27 mouse cellular contexts compared by ENCODE assay signal in genomic region chr15:33862224-33862752, GRCm38 (mm10).
DNase-seq lines count a peak whose midpoint lies in the region; ATAC-seq and TF ChIP-seq lines count a peak whose summit lies in the region.
"Had no signal": no experiment of that assay in that cellular context is flagged by ENCODE, and none has a peak within 500 bp of the region (broad histone marks: within the 10 kb centered on the region; RNA-seq: fewer than 3 reads in every experiment).

No protein-coding gene starts in this region.

- no peak overlapping the region for H3K4me2 ChIP-seq in kidney, postnatal 0 days (ENCODE audit: low read length)
- no peak overlapping the region for H3K4me2 ChIP-seq in heart, embryonic 13.5 days
- H3K4me2 ChIP-seq in heart, embryonic 15.5 days, result no peak overlapping the region
- H3K4me2 ChIP-seq: forebrain, embryonic 13.5 days; hindbrain, embryonic 13.5 days; limb, embryonic 13.5 days; liver, embryonic 11.5 days; midbrain, embryonic 13.5 days; neural tube, embryonic 13.5 days had no signal

- H3K27ac ChIP-seq in kidney, postnatal 0 days, result no peak overlapping the region
- H3K27ac ChIP-seq in kidney, adult 2 months (ENCODE audit: insufficient read depth, low read depth, low read length), result no peak overlapping the region
- peak overlapping the region; percentile 49 for H3K27ac ChIP-seq in heart, embryonic 13.5 days (replicated peaks)
- H3K27ac ChIP-seq in heart, embryonic 15.5 days, result peak overlapping the region; percentile 16; the same call in 1 of the 2 replicates
- H3K27ac ChIP-seq: forebrain, embryonic 13.5 days; hindbrain, embryonic 13.5 days; layer of hippocampus, adult 2 months; limb, embryonic 13.5 days; macrophage; midbrain, embryonic 13.5 days; neural tube, embryonic 13.5 days; stomach, postnatal 0 days had no signal

- WGBS in kidney, postnatal 0 days, result 57% methylated on average over 3 of the region's 3 CpGs
- 64% methylated on average over 3 of the region's 3 CpGs for WGBS in kidney, adult 2 months
- 42% methylated on average over 3 of the region's 3 CpGs for WGBS in heart, embryonic 13.5 days
- WGBS in heart, embryonic 15.5 days, result 46% methylated on average over 3 of the region's 3 CpGs

- no peaks in the 10 kb centered on the region for H3K9me3 ChIP-seq in kidney, postnatal 0 days (replicated peaks; ENCODE audit: low read length)
- H3K9me3 ChIP-seq in heart, embryonic 13.5 days, result peaks cover 4% of the 10 kb centered on the region; the same call in 1 of the 2 replicates
- no peaks in the 10 kb centered on the region for H3K9me3 ChIP-seq in heart, embryonic 15.5 days (replicated peaks)
- H3K9me3 ChIP-seq: forebrain, embryonic 13.5 days; hindbrain, embryonic 13.5 days; limb, embryonic 13.5 days; midbrain, embryonic 13.5 days; neural tube, embryonic 13.5 days had no signal

- DNase-seq in heart, adult 8-10 months (ENCODE audit: low spot score), result peak; percentile 2
- no peak for DNase-seq in heart, postnatal 36 days
- peak; percentile 51 for DNase-seq in kidney, postnatal 0 days (ENCODE audit: low spot score)
- no peak for DNase-seq in kidney, adult 2 months
- DNase-seq in gastrocnemius, postnatal 14 days, result no peak
- DNase-seq: adrenal gland, postnatal 25 days; cerebellum, adult 11-12 months; cerebellum, postnatal 10 days; gastrocnemius, postnatal 10 days; kidney, adult 9 months; kidney, postnatal 36 days; right cerebral cortex, postnatal 4 days; thymus, adult 18-20 months; thymus, postnatal 25 days had no signal

- no peak for ATAC-seq in kidney, postnatal 0 days (replicated peaks; ENCODE audit: low FRiP score, low read depth)
- ATAC-seq in heart, embryonic 13.5 days (ENCODE audit: extremely low read depth, insufficient number of reproducible peaks, low FRiP score, low TSS enrichment), result peak; percentile 19; the same call in 1 of the 2 replicates
- peak; percentile 62 for ATAC-seq in heart, embryonic 15.5 days (replicated peaks; ENCODE audit: insufficient number of reproducible peaks, insufficient read depth, low FRiP score, low read depth)
- ATAC-seq: CD4-positive, CD25-positive, alpha-beta regulatory T cell, adult 4 months; forebrain, embryonic 13.5 days; intestine, embryonic 16.5 days; midbrain, embryonic 13.5 days had no signal

- intact Hi-C loops in heart, postnatal 36 days (cut with DNase I), result no loop called here
- intact Hi-C loops in gastrocnemius, postnatal 14 days (cut with DNase I; ENCODE audit: low total_unique reads), result no loop called here

- no peaks in the 10 kb centered on the region for H3K36me3 ChIP-seq in kidney, postnatal 0 days (ENCODE audit: insufficient read depth, low read length)
- no peaks in the 10 kb centered on the region for H3K36me3 ChIP-seq in kidney, adult 2 months (ENCODE audit: control insufficient read depth, insufficient read depth, low read length)
- H3K36me3 ChIP-seq in heart, embryonic 13.5 days, result no peaks in the 10 kb centered on the region
- H3K36me3 ChIP-seq in heart, embryonic 15.5 days, result no peaks in the 10 kb centered on the region
- H3K36me3 ChIP-seq: hindbrain, embryonic 13.5 days; limb, embryonic 13.5 days; midbrain, embryonic 13.5 days; neural tube, embryonic 13.5 days had no signal

- TF ChIP-seq CTCF in kidney, postnatal 0 days (IDR thresholded peaks at IDR 0.05; ENCODE audit: low read depth), result no peak
- TF ChIP-seq CTCF in kidney, adult 2 months (conservative IDR thresholded peaks at IDR 0.05; ENCODE audit: insufficient read depth, insufficient read length, low read depth, low read length), result no peak

- H3K4me3 ChIP-seq in kidney, postnatal 0 days (replicated peaks; ENCODE audit: low read depth, low read length), result no peak overlapping the region
- H3K4me3 ChIP-seq in kidney, adult 2 months (ENCODE audit: insufficient read depth, low read depth, low read length), result no peak overlapping the region
- no peak overlapping the region for H3K4me3 ChIP-seq in heart, embryonic 13.5 days
- H3K4me3 ChIP-seq in heart, embryonic 15.5 days, result no peak overlapping the region
- H3K4me3 ChIP-seq: forebrain, embryonic 13.5 days; hindbrain, embryonic 13.5 days; layer of hippocampus, adult 2 months; limb, embryonic 13.5 days; midbrain, embryonic 13.5 days; neural tube, embryonic 13.5 days had no signal

- TF ChIP-seq POLR2A in kidney, adult 2 months (IDR thresholded peaks at IDR 0.05; ENCODE audit: low read depth, low read length), result no peak

- H3K4me1 ChIP-seq in kidney, postnatal 0 days (replicated peaks; ENCODE audit: insufficient read depth, low read length), result no peaks in the 10 kb centered on the region
- no peaks in the 10 kb centered on the region for H3K4me1 ChIP-seq in kidney, adult 2 months (ENCODE audit: control insufficient read depth, insufficient read depth, low read length)
- H3K4me1 ChIP-seq in heart, embryonic 13.5 days, result no peaks in the 10 kb centered on the region
- H3K4me1 ChIP-seq in heart, embryonic 15.5 days (replicated peaks), result no peaks in the 10 kb centered on the region
- H3K4me1 ChIP-seq: forebrain, embryonic 13.5 days; hindbrain, embryonic 13.5 days; limb, embryonic 13.5 days; midbrain, embryonic 13.5 days; neural tube, embryonic 13.5 days had no signal

- no peaks in the 10 kb centered on the region for H3K27me3 ChIP-seq in kidney, postnatal 0 days (ENCODE audit: insufficient read depth, low read length)
- no peaks in the 10 kb centered on the region for H3K27me3 ChIP-seq in kidney, adult 2 months (replicated peaks; ENCODE audit: control insufficient read depth, insufficient read depth, low read length)
- H3K27me3 ChIP-seq in heart, embryonic 13.5 days (replicated peaks), result no peaks in the 10 kb centered on the region
- no peaks in the 10 kb centered on the region for H3K27me3 ChIP-seq in heart, embryonic 15.5 days
- H3K27me3 ChIP-seq: forebrain, embryonic 13.5 days; hindbrain, embryonic 13.5 days; limb, embryonic 13.5 days; midbrain, embryonic 13.5 days; neural tube, embryonic 13.5 days had no signal

- H3K9ac ChIP-seq in kidney, postnatal 0 days (ENCODE audit: low read depth, low read length), result no peak overlapping the region
- no peak overlapping the region for H3K9ac ChIP-seq in heart, embryonic 13.5 days
- H3K9ac ChIP-seq in heart, embryonic 15.5 days, result no peak overlapping the region
- H3K9ac ChIP-seq: forebrain, embryonic 13.5 days; hindbrain, embryonic 13.5 days; limb, embryonic 13.5 days; midbrain, embryonic 13.5 days; neural tube, embryonic 13.5 days had no signal

Comparison
In these comparisons a context has a peak if more than half of its experiments do, and no peak if none do; other contexts are left out.
1. DNase-seq: peak in heart, adult 8-10 months (single experiment) and kidney, postnatal 0 days (single experiment); none in heart, postnatal 36 days (0 of 2), kidney, adult 2 months (single experiment) and gastrocnemius, postnatal 14 days (single experiment).
2. H3K27ac ChIP-seq: peak in heart, embryonic 13.5 days (single experiment) and heart, embryonic 15.5 days (single experiment); none in kidney, postnatal 0 days (single experiment) and kidney, adult 2 months (single experiment).